Mouse (Mus musculus) testis, adult 2 months (tissue): Measurements from ENCODE around the gene Olfm2.

Source experiments
- CTCF ChIP-seq: fragments of 200-500 bp; IDR thresholded peaks from 2 replicates; pipeline ENCODE4 v1.5.1; 2012; ENCODE audit warnings: low read depth, mild to moderate bottlenecking, inconsistent platforms, low read length, moderate library complexity; ENCODE audit not compliant: control insufficient read depth, insufficient read depth, insufficient replicate concordance
- POLR2A ChIP-seq: fragments of 200-500 bp; IDR thresholded peaks from 2 replicates; pipeline ENCODE4 v1.6.1; 2012; ENCODE audit warnings: low read depth, mild to moderate bottlenecking, inconsistent platforms, low read length, moderate library complexity; ENCODE audit not compliant: control insufficient read depth

DNA sequence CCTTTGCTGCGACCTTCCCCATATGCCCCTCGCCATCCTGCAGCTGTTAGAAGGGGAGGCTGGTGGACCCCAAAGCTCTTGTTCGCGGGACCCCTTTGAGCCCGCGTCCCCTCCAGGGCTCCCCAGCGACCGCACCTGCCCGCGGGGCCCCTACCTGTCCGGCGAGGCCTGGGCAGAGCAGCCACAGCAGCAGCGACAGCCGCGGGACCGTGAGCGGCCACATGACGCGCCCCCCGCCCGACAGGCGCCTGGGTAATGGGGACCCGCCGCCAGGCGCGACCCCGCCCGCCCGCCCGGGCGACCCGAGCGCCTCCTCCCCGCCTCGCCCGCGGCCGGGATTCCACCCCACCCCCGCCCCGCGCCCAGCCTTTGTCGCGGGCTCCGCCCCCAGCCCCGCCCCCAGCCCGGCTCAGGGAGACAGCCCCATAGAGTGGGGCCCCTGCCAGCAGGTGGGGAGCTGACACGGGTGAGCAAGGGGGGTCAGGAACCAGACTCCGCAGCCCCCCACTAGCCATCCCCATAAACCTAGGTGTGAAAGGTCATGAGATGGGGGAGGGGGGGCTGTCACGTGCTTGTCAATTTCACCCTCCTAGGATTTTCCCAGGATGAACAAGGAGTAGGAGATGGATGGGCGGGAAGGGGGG, at the start of gene Olfm2:
- TF ChIP-seq CTCF (no peak), POLR2A (no peak)
